Mouse (Mus musculus): ENCODE measurements at regions not wholly inside any gene's neighbourhood (a gene's known extent, or its start where the extent isn't known, plus 50 kb on each side); places are given as distances from the start of the nearest gene placed in this dataset.

GRCm38 (mm10) chr8:8452226-8452625 lies 208.8 kb downstream of the Efnb2 start:
- TF ChIP-seq CTCF (IDR thresholded peaks at IDR 0.05; ENCODE audit: control insufficient read depth, insufficient read depth, insufficient read length) (no peak), MYOD1 (IDR thresholded peaks at IDR 0.05; ENCODE audit: control insufficient read depth, insufficient read length, low read depth) (no peak), USF1 (IDR thresholded peaks at IDR 0.05; ENCODE audit: low read depth) (no peak), MYOG (IDR thresholded peaks at IDR 0.05; ENCODE audit: control insufficient read depth, extremely low read depth, insufficient read length) (no peak), MAX (IDR thresholded peaks at IDR 0.05) (no peak), CEBPB (IDR thresholded peaks at IDR 0.05; ENCODE audit: low read depth) (no peak), FOSL1 (IDR thresholded peaks at IDR 0.05; ENCODE audit: insufficient read depth, low read length, poor library complexity, severe bottlenecking) (no peak)

All from C2C12 (cell line).